Mouse (Mus musculus): ENCODE data around the gene Edf1. TPM values are rescaled to one million over a fixed set of nuclear protein-coding genes. Genes with fewer than 3 reads are reported as not detected.

Edf1 gene
- polyA plus RNA-seq, 1 experiment from 2014 or later = 312 TPM

- Histone ChIP-seq H3K4me1 (ENCODE audit: control insufficient read depth, insufficient read depth, low read length) (peaks cover 13% of the 10 kb centered on the region), H3K9ac (ENCODE audit: low read depth, low read length) (no peak overlapping the region), H3K27ac (replicated peaks; ENCODE audit: low read depth, low read length) (no peak overlapping the region), H3K27me3 (replicated peaks; ENCODE audit: control insufficient read depth, insufficient read depth, low read length) (no peaks in the 10 kb centered on the region), H3K36me3 (ENCODE audit: control insufficient read depth, insufficient read depth, low read length) (peaks cover 22% of the 10 kb centered on the region), H3K4me2 (ENCODE audit: low read depth, low read length) (no peak overlapping the region), H3K9me3 (ENCODE audit: control insufficient read depth, low read length) (no peaks in the 10 kb centered on the region), H3K4me3 (ENCODE audit: low read depth, low read length) (no peak overlapping the region)
- WGBS = 40% methylated on average over 1 of the region's 1 CpGs
- DNase-seq (ENCODE audit: low spot score) (no peak), ATAC-seq (ENCODE audit: low read depth) (no peak)
Observed at GRCm38 (mm10) chr2:25556296-25556695, 1.4 kb upstream of the Edf1 start.

DNA sequence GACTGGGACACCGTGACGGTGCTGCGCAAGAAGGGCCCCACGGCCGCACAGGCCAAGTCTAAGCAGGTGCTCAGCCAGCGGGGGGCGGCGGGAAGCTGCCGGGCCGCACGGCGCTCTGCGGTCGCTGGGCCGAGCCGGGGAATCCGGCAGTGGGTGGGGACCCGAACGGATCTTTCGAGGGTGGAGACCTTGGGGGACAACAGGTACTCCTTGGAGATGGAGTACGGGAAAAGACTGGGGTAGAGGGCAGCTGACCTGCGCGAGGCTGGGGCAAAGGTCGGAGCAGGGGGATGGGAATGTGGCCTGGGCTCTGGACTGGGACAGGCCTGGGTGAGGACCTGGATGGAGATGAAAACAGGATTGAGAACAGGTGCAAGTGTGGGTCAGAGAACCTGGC, 315 bp downstream of the Edf1 start:
- Histone ChIP-seq H3K9me3 (ENCODE audit: control insufficient read depth, low read length) (no peaks in the 10 kb centered on the region), H3K4me2 (ENCODE audit: low read depth, low read length) (peak overlapping the region; percentile 83), H3K9ac (ENCODE audit: low read depth, low read length) (peak overlapping the region; percentile 88), H3K4me3 (ENCODE audit: low read depth, low read length) (peak overlapping the region; percentile 79), H3K27ac (replicated peaks; ENCODE audit: low read depth, low read length) (peak overlapping the region; percentile 42; the same call in 1 of the 2 replicates), H3K27me3 (replicated peaks; ENCODE audit: control insufficient read depth, insufficient read depth, low read length) (no peaks in the 10 kb centered on the region), H3K36me3 (ENCODE audit: control insufficient read depth, insufficient read depth, low read length) (peaks cover 38% of the 10 kb centered on the region), H3K4me1 (ENCODE audit: control insufficient read depth, insufficient read depth, low read length) (peaks cover 13% of the 10 kb centered on the region)
- ATAC-seq (ENCODE audit: low read depth) (0 out of 2 replicates have a peak, but pooled peaks have one; percentile 1), DNase-seq (ENCODE audit: low spot score) (no peak)
- under 1% methylated on average over 23 of the region's 24 CpGs for WGBS

DNA sequence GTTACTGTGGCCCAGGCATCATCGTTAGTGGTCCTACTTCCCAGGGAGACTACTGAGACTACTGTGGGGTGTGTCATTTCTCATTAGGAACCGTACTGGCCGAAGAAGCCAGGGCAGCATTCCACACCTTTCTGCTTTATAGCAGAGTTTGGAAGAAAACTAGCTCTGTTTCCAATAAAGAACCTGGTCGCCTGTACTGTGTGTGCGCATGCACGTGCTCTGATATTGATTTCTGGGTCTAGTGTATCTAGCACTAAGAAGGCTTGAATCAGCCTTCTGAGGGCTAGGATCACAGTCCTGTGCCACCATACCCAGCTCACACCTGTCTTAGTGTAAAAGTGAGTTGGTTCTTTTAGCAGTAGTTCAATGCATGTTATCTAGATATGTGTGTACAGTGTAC, 1.1 kb downstream of the Edf1 start:
- ATAC-seq (ENCODE audit: low read depth) = no peak
- H3K4me3 ChIP-seq (ENCODE audit: low read depth, low read length) = peak overlapping the region; percentile 79
- H3K9me3 ChIP-seq (ENCODE audit: control insufficient read depth, low read length) = no peaks in the 10 kb centered on the region
- H3K4me1 ChIP-seq (ENCODE audit: control insufficient read depth, insufficient read depth, low read length) = peaks cover 13% of the 10 kb centered on the region
- H3K36me3 ChIP-seq (ENCODE audit: control insufficient read depth, insufficient read depth, low read length) = peaks cover 46% of the 10 kb centered on the region
- peak overlapping the region; percentile 88 for H3K9ac ChIP-seq (ENCODE audit: low read depth, low read length)
- H3K4me2 ChIP-seq (ENCODE audit: low read depth, low read length) = peak overlapping the region; percentile 83
- H3K27me3 ChIP-seq (replicated peaks; ENCODE audit: control insufficient read depth, insufficient read depth, low read length) = no peaks in the 10 kb centered on the region
- DNase-seq (ENCODE audit: low spot score) = no peak
- H3K27ac ChIP-seq (replicated peaks; ENCODE audit: low read depth, low read length) = no peak overlapping the region
- 59% methylated on average over 6 of the region's 6 CpGs for WGBS

DNA sequence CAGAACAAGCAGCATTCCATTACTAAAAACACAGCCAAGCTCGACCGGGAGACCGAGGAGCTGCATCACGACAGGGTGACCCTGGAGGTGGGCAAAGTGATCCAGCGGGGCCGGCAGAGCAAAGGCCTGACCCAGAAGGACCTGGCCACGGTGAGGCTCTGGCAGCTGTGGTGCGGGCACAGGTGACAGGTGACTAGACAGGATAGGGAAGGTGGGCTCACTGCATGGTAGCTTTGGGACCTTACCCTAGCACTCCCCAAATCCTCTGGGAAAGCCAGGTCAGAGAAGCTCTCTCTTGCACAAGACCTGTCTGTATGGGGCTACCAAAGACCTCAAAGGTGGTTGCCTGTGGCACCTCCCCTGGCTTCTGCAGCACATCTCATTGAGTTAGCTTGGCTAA, 2.9 kb downstream of the Edf1 start:
- no peak overlapping the region for H3K27ac ChIP-seq (replicated peaks; ENCODE audit: low read depth, low read length)
- H3K9me3 ChIP-seq (ENCODE audit: control insufficient read depth, low read length) = no peaks in the 10 kb centered on the region
- H3K27me3 ChIP-seq (replicated peaks; ENCODE audit: control insufficient read depth, insufficient read depth, low read length) = no peaks in the 10 kb centered on the region
- peaks cover 13% of the 10 kb centered on the region for H3K4me1 ChIP-seq (ENCODE audit: control insufficient read depth, insufficient read depth, low read length)
- no peak overlapping the region for H3K4me3 ChIP-seq (ENCODE audit: low read depth, low read length)
- H3K4me2 ChIP-seq (ENCODE audit: low read depth, low read length) = no peak overlapping the region
- WGBS = 82% methylated on average over 8 of the region's 8 CpGs
- no peak for ATAC-seq (ENCODE audit: low read depth)
- no peak for DNase-seq (ENCODE audit: low spot score)
- no peak overlapping the region for H3K9ac ChIP-seq (ENCODE audit: low read depth, low read length)
- H3K36me3 ChIP-seq (ENCODE audit: control insufficient read depth, insufficient read depth, low read length) = peaks cover 64% of the 10 kb centered on the region

DNA sequence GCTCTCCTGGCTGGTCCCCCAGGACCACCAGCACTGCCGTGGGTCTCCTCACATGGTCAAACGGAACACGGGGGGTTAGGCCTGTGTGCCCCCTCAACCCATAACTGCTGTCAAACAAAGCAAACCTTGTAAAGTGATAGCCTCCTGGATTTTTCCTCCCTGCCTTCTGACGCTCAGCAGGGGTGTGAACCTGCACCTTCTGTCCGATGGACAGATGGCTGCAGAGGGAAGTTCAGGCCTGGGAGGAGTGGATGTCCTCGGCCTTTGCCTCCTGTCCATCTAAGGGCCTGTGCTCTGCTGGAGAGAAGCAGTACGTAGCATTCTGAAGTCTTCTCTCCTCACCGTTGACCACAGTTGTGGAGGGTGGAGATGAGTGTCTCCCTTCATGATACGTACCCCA, 4.3 kb downstream of the Edf1 start:
- H3K36me3 ChIP-seq (ENCODE audit: control insufficient read depth, insufficient read depth, low read length) = peaks cover 74% of the 10 kb centered on the region
- no peak for DNase-seq (ENCODE audit: low spot score)
- H3K4me3 ChIP-seq (ENCODE audit: low read depth, low read length) = no peak overlapping the region
- 85% methylated on average over 7 of the region's 9 CpGs for WGBS
- H3K9ac ChIP-seq (ENCODE audit: low read depth, low read length) = no peak overlapping the region
- H3K27ac ChIP-seq (replicated peaks; ENCODE audit: low read depth, low read length) = no peak overlapping the region
- peaks cover 9% of the 10 kb centered on the region for H3K4me1 ChIP-seq (ENCODE audit: control insufficient read depth, insufficient read depth, low read length)
- H3K4me2 ChIP-seq (ENCODE audit: low read depth, low read length) = no peak overlapping the region
- ATAC-seq (ENCODE audit: low read depth) = no peak
- H3K9me3 ChIP-seq (ENCODE audit: control insufficient read depth, low read length) = no peaks in the 10 kb centered on the region
- no peaks in the 10 kb centered on the region for H3K27me3 ChIP-seq (replicated peaks; ENCODE audit: control insufficient read depth, insufficient read depth, low read length)

DNA sequence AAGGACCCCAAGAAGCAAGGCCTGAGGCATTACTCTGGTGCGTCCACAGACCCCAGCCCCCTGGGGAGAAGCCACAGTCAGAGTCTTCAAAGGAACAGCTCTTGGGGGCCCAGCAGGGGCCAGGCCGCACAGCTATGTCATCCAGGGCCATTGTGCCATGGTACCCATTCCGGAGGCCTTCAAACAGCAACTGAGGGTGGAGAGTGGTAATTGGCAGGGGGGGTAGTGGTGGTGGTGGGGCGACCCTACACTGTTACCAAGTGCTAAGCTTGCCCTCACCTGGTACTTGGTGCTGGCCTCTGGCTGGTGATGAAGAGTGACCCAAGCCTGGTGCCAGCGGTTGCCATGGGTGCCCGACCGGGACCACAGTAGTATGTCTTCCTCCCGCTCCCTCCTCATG, 8.1 kb downstream of the Edf1 start:
- Histone ChIP-seq H3K4me3 (ENCODE audit: low read depth, low read length) (no peak overlapping the region), H3K9me3 (ENCODE audit: control insufficient read depth, low read length) (no peaks in the 10 kb centered on the region), H3K4me1 (ENCODE audit: control insufficient read depth, insufficient read depth, low read length) (no peaks in the 10 kb centered on the region), H3K9ac (ENCODE audit: low read depth, low read length) (no peak overlapping the region), H3K4me2 (ENCODE audit: low read depth, low read length) (no peak overlapping the region), H3K27ac (replicated peaks; ENCODE audit: low read depth, low read length) (no peak overlapping the region), H3K36me3 (ENCODE audit: control insufficient read depth, insufficient read depth, low read length) (peaks cover 89% of the 10 kb centered on the region), H3K27me3 (replicated peaks; ENCODE audit: control insufficient read depth, insufficient read depth, low read length) (no peaks in the 10 kb centered on the region)
- WGBS = 83% methylated on average over 8 of the region's 8 CpGs
- DNase-seq (ENCODE audit: low spot score) = no peak
- ATAC-seq (ENCODE audit: low read depth) = 0 out of 2 replicates have a peak, but pooled peaks have one; percentile 12

DNA sequence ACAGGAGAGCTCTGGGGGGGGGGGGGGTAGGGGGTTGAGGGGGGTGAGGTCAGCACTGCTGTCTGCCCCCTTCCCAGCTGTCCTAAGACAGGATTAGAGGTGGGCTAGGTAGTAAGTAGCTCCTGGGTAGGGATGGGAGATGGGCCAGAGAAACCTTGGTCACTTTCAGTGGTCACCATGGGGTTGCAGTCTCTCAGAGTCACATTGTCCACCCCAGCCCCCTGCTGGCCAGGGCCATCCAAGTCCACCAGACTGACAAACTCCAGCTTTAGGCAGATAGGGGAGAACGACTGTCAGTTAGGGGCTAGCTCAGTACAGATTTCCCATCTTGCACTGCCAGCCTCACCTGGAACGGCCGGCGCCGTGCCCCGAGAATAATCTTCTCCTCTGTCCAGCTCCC, 8.9 kb downstream of the Edf1 start:
- Histone ChIP-seq H3K9ac (ENCODE audit: low read depth, low read length) (no peak overlapping the region), H3K4me1 (ENCODE audit: control insufficient read depth, insufficient read depth, low read length) (no peaks in the 10 kb centered on the region), H3K36me3 (ENCODE audit: control insufficient read depth, insufficient read depth, low read length) (peaks cover 89% of the 10 kb centered on the region), H3K27me3 (replicated peaks; ENCODE audit: control insufficient read depth, insufficient read depth, low read length) (no peaks in the 10 kb centered on the region), H3K4me3 (ENCODE audit: low read depth, low read length) (no peak overlapping the region), H3K27ac (replicated peaks; ENCODE audit: low read depth, low read length) (no peak overlapping the region), H3K4me2 (ENCODE audit: low read depth, low read length) (no peak overlapping the region), H3K9me3 (ENCODE audit: control insufficient read depth, low read length) (no peaks in the 10 kb centered on the region)
- WGBS = 88% methylated on average over 6 of the region's 6 CpGs
- ATAC-seq (ENCODE audit: low read depth) = no peak
- DNase-seq (ENCODE audit: low spot score) = no peak

DNA sequence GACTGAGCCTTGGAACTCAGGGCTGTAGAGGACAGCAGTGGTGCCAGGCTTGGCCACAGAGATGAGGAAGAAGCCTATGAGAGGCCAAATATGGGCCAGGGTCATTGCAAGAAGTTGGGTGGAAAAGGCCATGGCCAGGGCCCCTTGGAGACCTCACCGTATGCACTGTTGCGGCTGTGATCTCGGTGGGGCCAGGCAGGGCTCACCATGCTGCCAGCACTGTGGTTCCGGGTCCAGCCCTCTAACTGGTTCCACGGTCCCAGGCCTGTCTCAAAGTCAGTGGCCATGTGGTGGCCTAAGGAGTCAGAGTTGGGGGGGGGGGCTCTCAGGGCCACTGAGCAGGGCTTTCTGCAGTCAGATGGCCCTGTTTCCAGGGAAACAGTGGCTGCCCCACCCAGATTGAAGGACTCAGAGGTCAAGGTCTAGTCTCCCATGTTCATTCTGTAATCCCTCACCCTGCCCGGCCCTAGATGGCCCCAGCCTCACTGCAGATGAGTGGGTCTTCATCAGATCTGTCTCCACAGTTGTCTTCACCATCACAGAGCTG, 10.9 kb downstream of the Edf1 start:
- WGBS = 78% methylated on average over 6 of the region's 6 CpGs
- no peak overlapping the region for H3K9ac ChIP-seq (ENCODE audit: low read depth, low read length)
- H3K9me3 ChIP-seq (ENCODE audit: control insufficient read depth, low read length) = no peaks in the 10 kb centered on the region
- no peaks in the 10 kb centered on the region for H3K27me3 ChIP-seq (replicated peaks; ENCODE audit: control insufficient read depth, insufficient read depth, low read length)
- H3K4me3 ChIP-seq (ENCODE audit: low read depth, low read length) = no peak overlapping the region
- peaks cover 6% of the 10 kb centered on the region for H3K4me1 ChIP-seq (ENCODE audit: control insufficient read depth, insufficient read depth, low read length)
- ATAC-seq (ENCODE audit: low read depth) (no peak), DNase-seq (ENCODE audit: low spot score) (no peak)
- H3K4me2 ChIP-seq (ENCODE audit: low read depth, low read length) = no peak overlapping the region
- H3K27ac ChIP-seq (replicated peaks; ENCODE audit: low read depth, low read length) = no peak overlapping the region
- H3K36me3 ChIP-seq (ENCODE audit: control insufficient read depth, insufficient read depth, low read length) = peaks cover 77% of the 10 kb centered on the region

- Histone ChIP-seq H3K4me3 (ENCODE audit: low read depth, low read length) (no peak overlapping the region), H3K9me3 (ENCODE audit: control insufficient read depth, low read length) (no peaks in the 10 kb centered on the region), H3K27ac (replicated peaks; ENCODE audit: low read depth, low read length) (no peak overlapping the region), H3K36me3 (ENCODE audit: control insufficient read depth, insufficient read depth, low read length) (peaks cover 70% of the 10 kb centered on the region), H3K4me1 (ENCODE audit: control insufficient read depth, insufficient read depth, low read length) (peaks cover 12% of the 10 kb centered on the region), H3K27me3 (replicated peaks; ENCODE audit: control insufficient read depth, insufficient read depth, low read length) (no peaks in the 10 kb centered on the region), H3K4me2 (ENCODE audit: low read depth, low read length) (no peak overlapping the region), H3K9ac (ENCODE audit: low read depth, low read length) (no peak overlapping the region)
- WGBS = 83% methylated on average over 3 of the region's 3 CpGs
- ATAC-seq (ENCODE audit: low read depth) (no peak), DNase-seq (ENCODE audit: low spot score) (no peak)
Observed at GRCm38 (mm10) chr2:25569323-25569722, 11.7 kb downstream of the Edf1 start.

All from embryonic facial prominence, embryonic 14.5 days (tissue).